Mouse (Mus musculus) stomach, embryonic 14.5 days (tissue): ENCODE data around the gene Kazald1. TPM values are rescaled to one million over a fixed set of nuclear protein-coding genes. Genes with fewer than 3 reads are reported as not detected.

Experiments
- ATAC-seq: fragments of 200-750 bp; cut with Nextera tagmentation; 2 replicates; pipeline ENCODE4 v1.8.0; 2017; ENCODE audit warnings: low read depth, moderate TSS enrichment; ENCODE audit not compliant: insufficient number of reproducible peaks, insufficient read depth, low FRiP score
- H3K27ac ChIP-seq: fragments of 300-500 bp; sonication (generic); 2 replicates; pipeline ENCODE4 v1.5.1; 2014; ENCODE audit warnings: mild to moderate bottlenecking, low read length, moderate library complexity, mixed read lengths
- H3K27me3 ChIP-seq: fragments of 300-500 bp; sonication (generic); 2 replicates; pipeline ENCODE4 v1.6.1; 2014; ENCODE audit warnings: low read length, control low read depth, mixed read lengths; ENCODE audit not compliant: control insufficient read depth, insufficient read depth
- H3K36me3 ChIP-seq: fragments of 300-500 bp; sonication (generic); 2 replicates; pipeline ENCODE4 v1.6.1; 2014; ENCODE audit warnings: mild to moderate bottlenecking, control low read depth, low read length, moderate library complexity, mixed read lengths; ENCODE audit not compliant: control insufficient read depth, insufficient read depth
- H3K4me1 ChIP-seq: fragments of 300-500 bp; sonication (generic); 2 replicates; pipeline ENCODE4 v1.6.1; 2014; ENCODE audit warnings: low read length, control low read depth, mixed read lengths; ENCODE audit not compliant: control insufficient read depth, insufficient read depth
- H3K4me2 ChIP-seq: fragments of 300-500 bp; sonication (generic); replicated peaks from 2 replicates; pipeline ENCODE4 v1.6.1; 2014; ENCODE audit warnings: low read depth, low read length, control low read depth
- H3K4me3 ChIP-seq: fragments of 300-500 bp; sonication (generic); 2 replicates; pipeline ENCODE4 v1.5.1; 2014; ENCODE audit warnings: low read depth, low read length, control low read depth
- H3K9ac ChIP-seq: fragments of 300-500 bp; sonication (generic); replicated peaks from 2 replicates; pipeline ENCODE4 v1.6.1; 2014; ENCODE audit warnings: low read depth, mild to moderate bottlenecking, control low read depth, low read length, moderate library complexity, mixed read lengths
- H3K9me3 ChIP-seq: fragments of 300-500 bp; sonication (generic); 2 replicates; pipeline ENCODE4 v1.6.1; 2016; ENCODE audit warnings: low read depth, low read length, control low read depth; ENCODE audit not compliant: control insufficient read depth
- WGBS: fragments of 180-500 bp; shearing (Covaris S2); extraction: QIAGEN DNeasy Blood & Tissue Kit; methylation state at CpG from one replicate; pipeline ENCODE4 v1.1.7; 2014; 5-methylcytosine and 5-hydroxymethylcytosine counted together
- polyA plus RNA-seq: library from polyadenylated mRNA; unstranded; fragments of >200 nt; fragmentation: Nextera tagmentation; extraction: Ambion mirVana; gene quantifications from 2 replicates; pipeline ENCODE4 v1.2.1, GENCODE M21; 2014

The Kazald1 gene
- polyA plus RNA-seq: 1.3 and 4.7 TPM in 2 replicates

DNA sequence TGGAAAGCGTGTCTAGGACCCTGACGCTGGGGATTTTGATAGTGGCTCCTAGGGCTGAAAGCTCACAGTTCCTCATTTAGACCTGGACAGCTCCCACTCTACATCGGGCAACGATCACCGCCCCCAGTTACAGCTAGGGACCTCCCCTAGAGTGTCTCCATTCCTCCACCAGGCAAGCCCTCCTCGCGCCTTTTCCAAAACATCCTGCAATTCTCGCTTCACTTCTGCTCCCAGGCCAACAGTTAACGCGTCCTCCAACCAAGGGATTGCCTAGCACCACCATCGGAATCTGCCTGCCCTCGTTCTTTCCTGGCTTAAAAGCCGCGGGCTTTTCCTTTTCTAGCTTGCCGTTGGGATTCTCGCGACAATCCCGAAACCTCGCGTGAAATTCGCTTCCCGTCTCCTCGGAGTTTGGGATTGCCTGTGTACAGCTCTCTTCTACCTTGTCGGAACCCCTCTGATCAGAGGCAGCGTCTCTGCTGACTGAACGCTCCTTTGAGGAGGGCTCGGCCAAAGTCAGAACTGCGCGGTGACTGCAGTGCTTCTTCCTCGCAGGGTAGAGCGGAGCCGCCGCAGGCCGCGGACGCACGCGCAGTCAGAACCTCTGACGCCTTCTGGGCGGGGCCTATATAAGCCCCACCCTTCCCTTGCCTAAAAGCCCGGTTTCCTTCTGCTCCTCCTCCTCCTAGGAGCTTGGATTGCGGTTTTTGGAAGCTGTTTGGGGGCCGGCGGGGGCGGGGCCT is at the start of gene Kazald1:
Gene Kazald1, plus strand, starts transcription at position 662 of the 743 bp plus-strand sequence.
- peak within 1 kb of the TSS; percentile 66 for H3K4me3 ChIP-seq

DNA sequence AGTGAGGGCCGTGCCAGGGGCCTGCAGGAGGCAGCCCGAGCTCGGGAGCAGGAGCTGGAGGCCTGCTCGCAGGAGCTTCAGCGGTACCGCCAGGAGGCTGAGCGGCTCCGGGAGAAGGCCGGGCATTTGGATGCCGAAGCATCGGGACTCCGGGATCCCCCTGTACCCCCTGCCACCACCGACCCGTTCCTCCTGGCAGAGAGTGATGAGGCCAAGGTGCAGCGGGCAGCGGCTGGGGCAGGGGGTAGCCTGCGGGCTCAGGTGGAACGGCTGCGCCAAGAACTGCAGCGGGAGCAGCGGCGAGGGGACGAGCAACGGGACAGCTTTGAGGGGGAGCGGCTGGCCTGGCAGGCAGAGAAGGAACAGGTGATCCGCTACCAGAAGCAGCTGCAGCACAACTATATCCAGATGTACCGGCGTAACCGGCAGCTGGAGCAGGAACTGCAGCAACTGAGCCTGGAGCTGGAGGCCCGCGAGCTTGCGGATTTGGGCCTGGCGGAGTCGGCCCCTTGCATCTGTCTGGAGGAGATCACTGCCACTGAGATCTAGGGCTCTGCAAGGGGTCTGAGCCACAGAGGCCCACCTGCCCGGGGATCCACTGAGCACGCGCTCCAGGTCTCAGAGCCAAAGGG is 49.0 kb upstream of the Kazald1 start:
- Histone ChIP-seq H3K4me1 (peaks cover 17% of the 10 kb centered on the region; the same call in 1 of the 2 replicates), H3K9ac (no peak overlapping the region), H3K4me2 (no peak overlapping the region), H3K36me3 (peaks cover 56% of the 10 kb centered on the region), H3K27ac (no peak overlapping the region; the same call in 1 of the 2 replicates), H3K9me3 (no peaks in the 10 kb centered on the region), H3K4me3 (no peak overlapping the region), H3K27me3 (no peaks in the 10 kb centered on the region)
- ATAC-seq: no peak
- WGBS: 92% methylated on average over 37 of the region's 37 CpGs

More for the DNA sequence above, at the start of gene Kazald1:
- under 1% methylated on average over 45 of the region's 45 CpGs for WGBS
- Histone ChIP-seq H3K27me3 (peaks cover 42% of the 10 kb centered on the region), H3K9ac (peak within 1 kb of the TSS; percentile 53), H3K27ac (peak within 1 kb of the TSS; percentile 87), H3K36me3 (no peaks in the 10 kb centered on the region), H3K4me1 (peaks cover 20% of the 10 kb centered on the region; the same call in 1 of the 2 replicates), H3K9me3 (no peaks in the 10 kb centered on the region), H3K4me2 (peak within 1 kb of the TSS; percentile 97)
- peak; percentile 85 for ATAC-seq

- Histone ChIP-seq H3K4me1 (peaks cover 13% of the 10 kb centered on the region; the same call in 1 of the 2 replicates), H3K27ac (no peak overlapping the region), H3K4me3 (no peak overlapping the region), H3K4me2 (no peak overlapping the region), H3K27me3 (no peaks in the 10 kb centered on the region), H3K9me3 (no peaks in the 10 kb centered on the region), H3K36me3 (peaks cover 48% of the 10 kb centered on the region), H3K9ac (no peak overlapping the region)
- ATAC-seq: no peak
- 72% methylated on average over 6 of the region's 6 CpGs for WGBS
Observed at GRCm38 (mm10) chr19:45026958-45027670, 47.9 kb upstream of the Kazald1 start.

DNA sequence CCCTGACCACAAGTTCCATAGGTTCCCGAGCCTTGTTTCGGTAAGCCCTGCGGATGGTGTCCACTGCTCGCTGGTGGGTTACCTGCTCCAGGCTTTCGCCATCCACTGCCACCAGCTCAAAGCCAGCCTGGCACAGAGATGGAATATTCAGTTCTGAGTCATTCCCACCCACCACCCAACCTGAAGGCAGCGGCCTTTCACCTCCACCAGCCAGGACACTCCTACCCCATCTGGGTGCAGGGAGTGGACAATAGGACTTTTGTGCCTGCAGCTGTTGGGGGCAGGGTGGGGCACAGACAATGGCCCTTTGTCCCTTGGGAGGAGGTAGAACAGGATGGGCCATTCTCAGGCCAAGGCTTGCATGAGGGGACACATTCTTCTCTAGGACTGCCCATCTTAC is 47.2 kb upstream of the Kazald1 start:
- Histone ChIP-seq H3K27me3 (no peaks in the 10 kb centered on the region), H3K36me3 (peaks cover 42% of the 10 kb centered on the region), H3K9ac (no peak overlapping the region), H3K4me3 (no peak overlapping the region), H3K4me2 (no peak overlapping the region), H3K9me3 (no peaks in the 10 kb centered on the region), H3K4me1 (peaks cover 19% of the 10 kb centered on the region; the same call in 1 of the 2 replicates), H3K27ac (no peak overlapping the region)
- WGBS: 79% methylated on average over 6 of the region's 6 CpGs
- ATAC-seq: no peak

DNA sequence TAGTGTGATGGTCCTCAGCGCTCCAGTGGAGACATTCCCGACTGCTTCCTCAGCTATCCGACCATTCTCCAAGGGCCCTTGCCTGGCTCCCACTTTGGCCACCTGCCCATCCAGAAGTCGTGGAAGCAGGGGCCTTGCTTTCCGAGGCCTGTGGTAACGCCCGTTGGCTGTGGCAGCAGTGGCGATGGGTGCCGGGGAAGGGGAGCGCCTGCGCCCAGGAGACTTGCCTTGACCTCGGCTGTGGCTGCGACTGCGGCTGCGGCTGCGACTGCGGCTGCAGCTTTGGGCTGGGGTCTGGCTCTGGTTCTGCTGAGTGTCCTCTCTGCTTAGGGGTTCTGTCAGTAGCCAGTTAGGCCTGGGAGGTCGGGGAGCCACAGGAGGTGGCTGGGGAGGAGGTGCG is 46.3 kb upstream of the Kazald1 start:
- no peaks in the 10 kb centered on the region for H3K27me3 ChIP-seq
- H3K36me3 ChIP-seq: peaks cover 37% of the 10 kb centered on the region
- 44% methylated on average over 19 of the region's 19 CpGs for WGBS
- peaks cover 19% of the 10 kb centered on the region; the same call in 1 of the 2 replicates for H3K4me1 ChIP-seq
- H3K9me3 ChIP-seq: no peaks in the 10 kb centered on the region
- no peak overlapping the region for H3K4me3 ChIP-seq
- no peak for ATAC-seq
- H3K27ac ChIP-seq: no peak overlapping the region
- H3K4me2 ChIP-seq: no peak overlapping the region
- H3K9ac ChIP-seq: no peak overlapping the region

DNA sequence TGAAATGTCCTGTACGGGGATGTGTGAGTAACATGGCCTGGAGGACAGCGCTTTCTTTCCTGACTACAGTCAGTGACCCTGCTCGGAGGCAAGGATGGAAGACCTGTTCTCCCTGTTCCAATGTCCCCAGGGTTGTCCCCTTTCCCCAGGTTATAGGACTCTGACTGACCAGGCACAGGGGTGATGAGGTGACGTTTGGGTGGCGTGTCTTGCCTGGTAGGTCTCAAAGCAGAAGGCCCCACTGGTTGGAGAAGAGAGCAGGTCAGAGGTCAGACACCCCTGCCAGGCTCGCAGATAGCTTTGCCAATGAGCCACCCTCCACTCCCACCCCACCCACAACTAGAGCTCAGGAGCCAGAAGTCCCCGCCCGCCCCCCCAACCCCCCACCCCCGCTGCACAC is 45.5 kb upstream of the Kazald1 start:
- Histone ChIP-seq H3K27me3 (no peaks in the 10 kb centered on the region), H3K36me3 (peaks cover 33% of the 10 kb centered on the region), H3K9ac (no peak overlapping the region), H3K4me2 (no peak overlapping the region), H3K4me3 (no peak overlapping the region), H3K4me1 (peaks cover 19% of the 10 kb centered on the region; the same call in 1 of the 2 replicates), H3K27ac (no peak overlapping the region), H3K9me3 (no peaks in the 10 kb centered on the region)
- WGBS: 65% methylated on average over 7 of the region's 9 CpGs
- ATAC-seq: no peak

DNA sequence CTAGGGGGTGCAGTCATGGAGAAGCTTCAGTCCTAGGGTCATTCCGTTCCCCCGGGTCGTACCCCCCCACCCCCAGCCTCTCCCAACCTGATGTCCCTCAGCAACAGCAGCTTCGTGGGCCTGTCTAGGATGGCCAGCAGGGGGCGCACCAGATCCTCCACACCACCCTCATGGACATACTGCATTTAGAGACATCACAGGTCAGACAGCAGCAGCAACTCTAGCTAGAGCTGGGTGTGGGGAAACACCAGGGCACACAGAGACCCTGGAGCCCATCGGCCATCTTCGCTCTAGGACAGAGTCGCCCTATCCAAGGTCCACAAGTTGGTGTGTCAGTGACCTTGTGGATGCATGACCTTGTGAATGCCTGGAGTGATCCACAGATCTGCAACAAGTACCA is 44.9 kb upstream of the Kazald1 start:
- WGBS: 38% methylated on average over 8 of the region's 8 CpGs
- peaks cover 19% of the 10 kb centered on the region; the same call in 1 of the 2 replicates for H3K4me1 ChIP-seq
- no peaks in the 10 kb centered on the region for H3K9me3 ChIP-seq
- H3K36me3 ChIP-seq: peaks cover 28% of the 10 kb centered on the region
- H3K27ac ChIP-seq: no peak overlapping the region
- ATAC-seq: peak; percentile 21; the same call in 1 of the 2 replicates
- no peak overlapping the region for H3K9ac ChIP-seq
- no peak overlapping the region for H3K4me2 ChIP-seq
- H3K27me3 ChIP-seq: no peaks in the 10 kb centered on the region
- H3K4me3 ChIP-seq: no peak overlapping the region
